Mouse (Mus musculus): Measurements from ENCODE around the gene Cyp2w1.

Cyp2w1 gene

DNA sequence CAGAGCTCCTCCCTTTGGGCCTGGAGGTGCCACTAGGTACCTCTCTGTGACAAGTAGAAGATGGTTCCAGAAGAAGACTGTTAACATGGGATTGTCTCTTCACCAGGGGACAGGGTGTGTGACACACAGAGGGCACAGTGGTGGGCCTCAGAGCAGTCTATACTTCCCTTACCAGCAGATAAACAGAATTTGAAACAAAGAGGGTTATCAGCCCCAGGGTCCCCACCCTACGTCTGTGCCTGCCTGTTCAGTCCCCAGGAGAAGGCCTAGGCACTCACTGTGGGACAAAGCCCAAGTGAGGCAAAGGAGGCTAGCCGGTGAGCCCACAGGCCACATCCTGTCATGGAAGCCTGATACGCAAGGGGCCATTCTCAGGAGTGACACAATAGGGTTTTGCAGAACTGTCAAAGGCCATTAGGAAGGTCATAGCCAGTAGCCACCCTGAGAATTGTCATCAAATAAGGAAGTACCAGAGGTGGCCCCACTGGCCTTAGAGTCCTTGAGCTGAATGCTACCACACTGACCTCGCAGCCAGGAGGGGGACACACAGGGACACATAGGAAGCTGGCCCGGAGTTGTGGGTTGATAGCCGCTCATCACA is 52.5 kb downstream of the Cyp2w1 start, which contains the start of gene C130050O18Rik:
TSS of gene C130050O18Rik (plus strand) at position 480 of the 601 bp plus-strand sequence.
- no peak for DNase-seq (ENCODE audit: low spot score in 2 of 2)

DNA sequence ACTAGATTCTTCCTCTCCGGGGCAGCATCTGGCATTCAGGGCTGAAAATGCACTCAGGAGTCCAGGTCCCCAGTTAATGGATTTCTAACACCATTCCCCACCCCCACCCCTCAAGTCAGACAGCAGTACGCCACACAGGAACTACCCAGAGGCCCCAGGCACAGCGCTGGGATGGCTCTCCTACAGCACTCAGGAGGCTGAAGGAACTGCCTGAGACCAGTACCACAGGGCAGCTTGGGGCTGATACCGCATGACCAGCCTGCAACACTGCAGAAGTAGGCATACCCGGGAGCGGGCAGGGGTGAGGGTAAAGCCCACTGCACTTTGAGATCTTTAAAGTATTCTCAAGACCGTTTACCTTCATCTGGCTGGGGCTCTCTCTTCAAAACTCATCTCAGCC is 53.1 kb downstream of the Cyp2w1 start:
- DNase-seq (ENCODE audit: low spot score in 2 of 2) = no peak

DNA sequence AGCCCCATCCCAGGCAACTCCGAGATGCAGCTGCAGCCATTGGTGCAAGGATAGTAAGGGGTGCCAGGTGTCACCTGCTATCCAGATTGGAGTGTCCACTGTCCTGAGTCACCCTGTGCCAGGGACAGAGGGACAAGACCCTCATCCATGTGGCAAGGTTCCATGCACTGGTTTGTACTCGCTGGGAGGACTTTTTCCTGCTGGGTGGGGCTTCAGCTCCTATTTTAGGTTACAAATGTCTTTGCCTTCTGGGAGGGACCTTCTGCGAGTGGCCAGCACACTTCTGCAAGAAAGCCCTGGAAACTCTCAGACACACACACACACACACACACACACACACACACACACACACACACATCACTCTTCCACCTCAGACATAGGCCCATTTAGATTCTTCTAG is 53.5 kb downstream of the Cyp2w1 start:
- DNase-seq (ENCODE audit: low spot score in 2 of 2) = no peak
